Mouse (Mus musculus) hindbrain, embryonic 15.5 days (tissue): ENCODE results near the gene Gm21170. TPM values are rescaled to one million over a fixed set of nuclear protein-coding genes. Genes with fewer than 3 reads are reported as not detected.
"Not testable (repeated sequence)": the region's sequence is repeated elsewhere in the genome, so short reads cannot be mapped to it uniquely, and the experiment has no call there.

Experiments
- ATAC-seq: fragments of 200-750 bp; cut with Nextera tagmentation; 2 replicates; pipeline ENCODE4 v1.8.0; 2017; ENCODE audit warnings: low read depth, moderate number of reproducible peaks, moderate TSS enrichment; ENCODE audit not compliant: low FRiP score
- H3K27ac ChIP-seq: fragments of 300-500 bp; sonication (generic); replicated peaks from 2 replicates; pipeline ENCODE4 v1.5.1; 2015; ENCODE audit warnings: mild to moderate bottlenecking, inconsistent platforms
- H3K27me3 ChIP-seq: fragments of 300-500 bp; sonication (generic); 2 replicates; pipeline ENCODE4 v1.6.1; 2015; ENCODE audit warnings: control low read depth, inconsistent platforms
- H3K36me3 ChIP-seq: fragments of 300-500 bp; sonication (generic); 2 replicates; pipeline ENCODE4 v1.6.1; 2015; ENCODE audit warnings: control low read depth, inconsistent platforms
- H3K4me1 ChIP-seq: fragments of 300-500 bp; sonication (generic); replicated peaks from 2 replicates; pipeline ENCODE4 v1.6.1; 2015; ENCODE audit warnings: control low read depth, inconsistent platforms
- H3K4me2 ChIP-seq: fragments of 300-500 bp; sonication (generic); 2 replicates; pipeline ENCODE4 v1.6.1; 2015; ENCODE audit warnings: moderate library complexity, mild to moderate bottlenecking, inconsistent platforms
- H3K4me3 ChIP-seq: fragments of 300-500 bp; sonication (generic); 2 replicates; pipeline ENCODE4 v1.5.1; 2015; ENCODE audit warnings: mild to moderate bottlenecking, inconsistent platforms
- H3K9ac ChIP-seq: fragments of 300-500 bp; sonication (generic); 2 replicates; pipeline ENCODE4 v1.6.1; 2015; ENCODE audit warnings: inconsistent platforms
- H3K9me3 ChIP-seq: fragments of 300-500 bp; sonication (generic); 2 replicates; pipeline ENCODE4 v1.6.1; 2016; ENCODE audit warnings: control low read depth, inconsistent platforms
- WGBS: fragments of 180-500 bp; shearing (Covaris S2); methylation state at CpG from one replicate; pipeline ENCODE4 v1.1.7; 2015; 5-methylcytosine and 5-hydroxymethylcytosine counted together
- polyA plus RNA-seq: library from polyadenylated mRNA; unstranded; fragments of >200 nt; fragmentation: Nextera tagmentation; extraction: Ambion mirVana; gene quantifications from 2 replicates; pipeline ENCODE4 v1.2.1, GENCODE M21; 2015

The Gm21170 gene
- polyA plus RNA-seq, result not detected in 2 replicates

- H3K4me1 ChIP-seq, H3K36me3 ChIP-seq, H3K4me3 ChIP-seq, ATAC-seq, H3K9me3 ChIP-seq, H3K27me3 ChIP-seq, H3K27ac ChIP-seq, H3K4me2 ChIP-seq, H3K9ac ChIP-seq: not testable (repeated sequence)
- no CpG with 5 or more reads among the region's 2 CpGs for WGBS
Measured at GRCm38 (mm10) chrY:47690998-47691397, at the start of gene Gm21170. Gm21170 (minus strand) TSS chrY:47691098.

Other genes starting within 250 kb of the Gm21170 start
- not detected in 2 replicates for gene Gm21256, start 240.1 kb downstream of the Gm21170 start, polyA plus RNA-seq